Mouse (Mus musculus) cerebellum, postnatal 10 days (tissue): ENCODE measurements around the gene Plcb4.
"Not testable (repeated sequence)": the region's sequence is repeated elsewhere in the genome, so short reads cannot be mapped to it uniquely, and the experiment has no call there.

ENCODE experiments used
- DNase-seq, 2 experiments: peaks; one replicate each; pipeline ENCODE4 v3.0.0; 2021; ENCODE audit warnings: mixed read lengths in 2 of 2

Plcb4 gene

GRCm38 (mm10) chr2:135958453-135958852 lies 299.6 kb downstream of the Plcb4 start:
- DNase-seq = no peak

DNA sequence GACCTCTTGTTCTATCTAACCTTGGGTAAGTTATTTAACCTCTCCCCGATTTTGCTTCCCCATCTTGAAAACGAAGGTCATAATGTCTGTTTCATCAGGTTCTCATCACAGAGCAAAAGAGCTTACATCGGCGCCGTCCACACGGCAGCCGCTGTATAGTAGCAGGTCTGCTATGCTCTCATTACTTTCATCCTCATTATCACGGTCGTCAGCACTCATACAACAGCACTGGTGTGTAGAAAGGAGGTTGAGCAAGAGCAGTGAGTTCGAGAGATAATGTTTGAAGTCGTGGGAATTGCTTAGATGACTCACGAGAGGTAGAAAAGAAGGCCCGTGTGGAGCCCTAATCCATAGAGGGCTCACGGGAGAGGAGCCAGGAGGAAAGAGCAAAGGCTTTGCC lies 304.3 kb downstream of the Plcb4 start:
- no peak for DNase-seq

DNA sequence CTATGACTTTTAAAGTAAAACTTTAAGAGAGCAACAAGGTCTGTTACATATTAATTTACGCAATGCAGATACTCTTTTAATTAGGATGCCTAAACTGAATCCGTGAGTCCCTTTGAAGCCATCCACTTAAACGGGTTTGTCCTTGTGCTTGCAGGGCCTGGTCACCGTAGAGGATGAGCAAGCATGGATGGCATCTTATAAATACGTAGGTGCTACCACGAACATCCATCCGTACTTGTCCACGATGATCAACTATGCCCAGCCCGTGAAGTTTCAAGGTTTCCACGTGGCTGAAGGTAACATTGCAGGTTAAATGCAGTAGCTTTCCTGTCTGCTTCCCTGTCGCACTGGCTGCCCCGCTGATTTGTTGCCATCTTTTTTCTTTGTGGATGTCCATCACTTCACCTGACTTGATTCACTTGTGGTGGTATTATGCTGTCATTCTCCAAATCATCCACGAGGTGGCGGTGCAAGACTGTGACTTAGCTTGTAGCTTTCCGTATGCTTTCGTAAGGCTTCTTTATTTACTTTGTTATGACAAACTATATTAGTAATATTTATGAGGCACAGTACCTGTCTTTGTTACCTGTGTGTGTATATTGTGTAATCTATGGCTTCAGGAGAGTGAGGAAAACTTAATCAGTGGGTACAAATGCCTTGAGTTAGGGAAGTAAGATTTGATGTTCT lies 308.2 kb downstream of the Plcb4 start:
- peak; percentile 75 to 80 for DNase-seq

DNA sequence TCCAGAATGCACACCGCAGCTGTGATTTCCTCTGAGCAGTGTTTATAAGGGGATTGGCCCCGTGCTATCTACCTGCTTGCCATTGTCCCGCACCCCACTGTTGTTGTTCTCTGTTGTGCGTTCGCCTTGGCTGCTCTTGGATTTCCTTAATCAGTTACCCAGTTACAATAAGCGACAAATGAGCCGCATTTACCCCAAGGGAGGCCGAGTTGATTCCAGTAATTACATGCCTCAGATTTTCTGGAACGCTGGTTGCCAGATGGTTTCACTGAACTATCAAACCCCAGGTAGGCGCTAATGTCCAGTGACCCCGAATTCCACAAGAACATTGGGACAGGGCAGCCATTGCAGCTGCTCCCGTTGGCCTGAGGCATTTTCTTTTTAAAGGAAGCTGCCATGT lies 309.3 kb downstream of the Plcb4 start:
- peak; percentile 73 to 79 for DNase-seq

DNA sequence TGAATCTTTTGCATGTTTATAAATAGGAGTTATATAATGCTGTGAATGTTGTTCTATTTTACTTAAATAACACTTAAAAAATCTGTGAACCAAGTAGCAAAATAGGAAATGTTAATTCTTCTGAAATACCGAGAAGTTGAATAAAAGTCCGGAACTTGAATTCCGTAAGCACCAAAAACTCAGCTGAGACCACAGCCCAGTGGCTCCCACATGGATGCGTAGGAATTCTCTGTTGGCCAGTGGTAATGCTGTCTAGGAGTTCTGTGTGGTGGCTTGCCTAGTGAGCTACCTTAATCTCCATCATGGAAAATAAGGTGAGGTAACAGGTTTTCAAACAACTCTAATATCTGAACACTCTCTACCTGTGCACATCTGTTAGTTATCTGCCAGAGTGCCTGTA lies 312.1 kb downstream of the Plcb4 start:
- no peak for DNase-seq

- DNase-seq = peak; percentile 17 to 32
Measured at GRCm38 (mm10) chr2:135975978-135976377, 317.2 kb downstream of the Plcb4 start.

- DNase-seq = no peak
Measured at GRCm38 (mm10) chr2:135978790-135979189, 320.0 kb downstream of the Plcb4 start.

DNA sequence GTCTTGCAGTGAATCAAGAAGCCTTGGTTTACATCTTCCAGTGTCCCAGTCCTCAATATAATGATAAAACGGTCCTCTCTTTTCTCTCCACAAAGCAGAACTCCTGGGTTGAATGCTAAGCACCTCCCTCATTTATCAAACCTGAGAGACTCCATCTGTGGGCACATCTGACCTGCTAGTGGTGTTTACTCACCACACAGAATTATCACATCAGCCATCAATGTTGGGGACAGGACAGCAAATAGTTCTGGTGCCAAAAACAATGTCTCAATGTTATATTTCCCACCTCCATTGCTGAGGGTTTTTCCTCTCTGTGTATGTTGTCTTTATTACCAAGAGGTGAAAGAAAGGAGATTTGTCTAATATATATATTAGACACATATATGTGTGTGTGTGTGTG lies 321.6 kb downstream of the Plcb4 start:
- no peak for DNase-seq

GRCm38 (mm10) chr2:135983972-135984371 lies 325.2 kb downstream of the Plcb4 start:
- no peak for DNase-seq

DNA sequence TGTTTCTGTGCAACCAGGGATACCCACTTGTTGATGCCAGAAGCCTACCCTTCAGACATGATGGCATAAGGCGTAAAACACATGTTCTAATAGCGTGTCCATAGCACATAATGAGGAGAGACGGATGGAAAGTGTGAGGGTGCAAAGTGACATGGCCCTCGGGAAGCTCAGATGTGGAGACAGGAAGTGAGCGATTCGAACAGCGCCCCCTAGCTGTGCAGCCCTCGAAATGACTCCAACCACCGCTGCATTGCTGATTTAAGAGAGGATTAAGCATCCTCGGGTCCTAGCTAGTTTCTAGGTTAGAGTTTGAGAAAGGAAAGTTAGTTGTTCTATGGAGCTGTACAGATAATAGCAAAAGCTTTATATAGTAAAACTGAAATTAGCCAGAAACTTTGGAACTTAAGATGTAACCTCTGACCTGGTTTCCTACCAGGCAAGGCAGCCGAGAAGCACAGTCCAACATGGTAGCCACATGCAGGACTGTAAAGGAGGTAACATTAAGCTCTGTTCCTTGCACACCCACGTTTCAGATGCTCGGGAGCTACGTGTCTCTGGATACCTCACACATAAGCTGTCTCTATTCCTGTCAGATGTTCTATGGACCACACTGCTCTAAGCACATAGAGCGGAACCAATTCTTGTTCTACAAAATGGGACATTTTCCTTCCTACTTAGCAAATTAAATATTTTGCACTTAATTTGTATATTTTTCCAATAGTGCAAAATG lies 326.9 kb downstream of the Plcb4 start:
- no peak for DNase-seq

DNA sequence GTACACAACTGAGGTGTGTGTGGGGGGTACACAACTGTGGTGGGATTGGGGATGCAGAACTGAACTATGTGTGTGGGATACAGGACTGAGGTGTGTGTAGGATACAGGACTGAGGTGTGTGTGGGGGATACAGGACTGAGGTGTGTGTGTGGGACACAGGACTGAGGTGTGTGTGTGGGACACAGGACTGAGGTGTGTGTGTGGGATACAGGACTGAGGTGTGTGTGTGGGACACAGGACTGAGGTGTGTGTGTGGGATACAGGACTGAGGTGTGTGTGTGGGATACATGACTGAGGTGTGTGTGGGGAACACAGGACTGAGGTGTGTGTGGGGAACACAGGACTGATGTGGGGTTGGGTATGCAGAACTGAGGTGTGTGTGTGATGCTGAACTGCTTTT lies 329.7 kb downstream of the Plcb4 start:
- not testable (repeated sequence) for DNase-seq

- not testable (repeated sequence) for DNase-seq
Measured at GRCm38 (mm10) chr2:135990686-135991085, 331.9 kb downstream of the Plcb4 start.

- DNase-seq = peak in 1 of 2 experiments; percentile 17
Measured at GRCm38 (mm10) chr2:135993314-135993713, 334.5 kb downstream of the Plcb4 start.

DNA sequence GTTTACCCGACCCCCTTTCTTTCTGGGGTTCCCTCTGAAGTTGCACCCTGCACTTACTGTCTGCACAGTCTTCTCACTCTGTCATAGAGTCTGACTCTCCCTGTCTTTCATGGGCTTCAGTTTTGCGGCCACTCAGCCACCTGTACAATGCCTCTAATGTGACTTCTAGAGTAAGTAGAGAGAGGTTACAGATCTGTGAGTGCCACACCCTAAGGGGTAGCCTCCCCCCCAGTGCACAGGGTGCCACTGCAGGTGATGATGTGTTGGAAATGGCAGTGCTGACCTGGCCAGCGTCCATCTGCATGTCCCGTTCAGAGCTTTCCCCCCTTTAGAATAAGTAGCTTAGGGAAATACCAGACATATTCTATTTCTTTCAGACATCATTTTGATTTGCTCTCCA lies 336.4 kb downstream of the Plcb4 start:
- no peak for DNase-seq

GRCm38 (mm10) chr2:135996936-135997335 lies 338.1 kb downstream of the Plcb4 start:
- DNase-seq = no peak

- DNase-seq = peak; percentile 25 to 45
Measured at GRCm38 (mm10) chr2:135997361-135998150, 338.7 kb downstream of the Plcb4 start.

- no peak for DNase-seq
Measured at GRCm38 (mm10) chr2:135998886-135999285, 340.1 kb downstream of the Plcb4 start.

DNA sequence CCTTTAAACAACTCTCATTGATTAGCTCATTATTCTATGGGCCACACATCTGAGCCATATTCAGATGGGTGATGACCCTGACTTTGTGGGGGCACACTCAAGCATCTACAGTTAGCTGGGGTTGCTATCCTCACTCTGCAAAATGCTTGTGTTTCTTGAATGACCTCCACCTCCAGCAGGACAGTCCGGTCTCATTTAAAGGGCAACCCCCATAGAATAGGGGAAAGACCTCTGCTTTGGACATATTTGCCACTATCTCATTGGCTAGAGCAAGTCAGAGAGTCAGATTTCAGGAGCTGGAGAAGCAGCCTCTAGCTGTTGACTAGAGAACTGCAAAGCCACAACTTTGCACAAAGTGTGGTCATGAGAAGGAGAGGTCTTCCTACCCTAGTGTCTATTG lies 340.6 kb downstream of the Plcb4 start:
- no peak for DNase-seq

GRCm38 (mm10) chr2:136000933-136001332 lies 342.1 kb downstream of the Plcb4 start:
- no peak for DNase-seq

GRCm38 (mm10) chr2:136002118-136002517 lies 343.3 kb downstream of the Plcb4 start:
- peak; percentile 56 to 64 for DNase-seq

DNA sequence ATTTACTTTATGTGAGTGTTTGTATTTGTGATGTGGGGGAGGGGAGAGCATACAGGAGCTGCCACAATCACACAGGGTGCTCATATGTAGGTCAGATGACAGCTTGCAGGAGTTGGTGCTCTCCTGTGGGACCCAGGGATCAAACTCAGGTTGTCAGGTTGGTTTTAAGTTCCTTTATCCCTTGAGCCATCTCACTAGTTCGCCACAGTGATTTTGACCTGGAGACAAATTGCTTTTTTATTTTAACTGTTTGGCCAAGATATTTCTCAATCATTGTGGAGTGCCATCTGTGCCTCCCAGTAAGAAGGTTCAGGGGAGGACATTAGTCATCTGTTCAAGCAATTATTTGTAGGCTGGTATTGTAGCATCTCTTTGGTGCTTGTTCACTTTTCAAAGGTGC lies 345.0 kb downstream of the Plcb4 start:
- peak; percentile 31 to 47 for DNase-seq

GRCm38 (mm10) chr2:136006280-136006679 lies 347.5 kb downstream of the Plcb4 start:
- DNase-seq = no peak

DNA sequence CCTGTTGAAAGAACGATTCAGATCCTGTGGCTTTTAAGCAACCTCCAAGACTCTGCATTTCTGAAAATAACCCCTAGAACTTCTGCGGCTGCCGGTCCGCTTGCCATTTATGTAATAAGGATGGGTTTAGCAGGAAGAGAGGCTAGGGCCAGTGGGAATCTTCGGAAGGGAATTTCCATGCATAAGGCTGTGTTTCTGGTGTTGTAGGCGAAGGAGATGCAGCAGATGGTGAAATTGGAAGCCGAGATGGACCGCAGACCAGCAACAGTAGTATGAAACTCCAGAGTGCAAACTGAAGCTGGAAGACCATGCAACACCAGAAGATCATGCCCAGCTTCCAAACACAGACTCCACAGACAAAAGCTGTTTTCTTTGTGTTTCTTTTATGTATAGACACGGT lies 353.9 kb downstream of the Plcb4 start:
- no peak for DNase-seq

GRCm38 (mm10) chr2:136048464-136048863 lies 389.7 kb downstream of the Plcb4 start:
- DNase-seq = peak; percentile 44 to 66
